Mouse (Mus musculus) forebrain, embryonic 10.5 days (tissue): ENCODE results near the gene Lrp3. TPM values are rescaled to one million over a fixed set of nuclear protein-coding genes. Genes with fewer than 3 reads are reported as not detected.

Experiments used
- DNase-seq: peaks from one replicate; pipeline ENCODE4 v3.0.0-alpha.2; 2017; ENCODE audit warnings: low spot score; ENCODE audit errors: extremely low spot score
- H3K27ac ChIP-seq: fragments of 300-500 bp; sonication (generic); 2 replicates; pipeline ENCODE4 v1.5.1; 2016; ENCODE audit warnings: mild to moderate bottlenecking
- H3K27me3 ChIP-seq: fragments of 300-500 bp; sonication (generic); 2 replicates; pipeline ENCODE4 v1.6.1; 2016; ENCODE audit warnings: mild to moderate bottlenecking; ENCODE audit not compliant: poor library complexity, severe bottlenecking
- H3K36me3 ChIP-seq: fragments of 300-500 bp; sonication (generic); replicated peaks from 2 replicates; pipeline ENCODE4 v1.6.1; 2016; ENCODE audit warnings: mild to moderate bottlenecking, moderate library complexity
- H3K4me1 ChIP-seq: fragments of 300-500 bp; sonication (generic); 2 replicates; pipeline ENCODE4 v1.6.1; 2016
- H3K4me3 ChIP-seq: fragments of 300-500 bp; sonication (generic); 2 replicates; pipeline ENCODE4 v1.5.1; 2016; ENCODE audit warnings: mild to moderate bottlenecking, moderate library complexity
- H3K9me3 ChIP-seq: fragments of 300-500 bp; sonication (generic); 2 replicates; pipeline ENCODE4 v1.6.1; 2016; ENCODE audit warnings: mild to moderate bottlenecking, moderate library complexity
- WGBS: fragments of 180-500 bp; shearing (Covaris S2); methylation state at CpG from one replicate; pipeline ENCODE4 v1.1.7; 2016; 5-methylcytosine and 5-hydroxymethylcytosine counted together
- polyA plus RNA-seq: library from polyadenylated mRNA; unstranded; fragments of >200 nt; fragmentation: Nextera tagmentation; extraction: Ambion mirVana; gene quantifications from 2 replicates; pipeline ENCODE4 v1.2.1, GENCODE M21; 2016

The Lrp3 gene
- polyA plus RNA-seq, 1 experiment from 2014 or later = 11.9 TPM

DNA sequence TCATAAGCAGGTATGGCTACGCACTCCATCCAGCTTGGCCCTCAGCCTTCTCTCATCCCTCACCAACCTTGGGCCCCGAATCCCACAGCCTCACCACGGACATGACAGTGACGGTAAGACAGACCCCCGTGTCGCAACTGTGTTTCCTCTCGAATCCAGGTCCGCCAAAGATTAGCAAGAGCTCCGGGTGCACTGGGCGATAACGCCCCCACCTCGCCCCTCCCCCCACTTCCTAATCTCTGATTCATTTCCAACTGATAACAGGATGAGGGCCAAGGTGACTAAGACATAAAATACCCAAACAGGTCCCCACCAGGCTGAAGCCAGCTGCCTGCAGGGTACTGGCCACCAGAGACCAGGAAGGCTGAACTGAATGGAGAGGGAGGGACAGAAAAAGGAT, 60.8 kb downstream of the Lrp3 start:
- Histone ChIP-seq H3K9me3 (peaks cover 2% of the 10 kb centered on the region), H3K36me3 (no peaks in the 10 kb centered on the region), H3K4me1 (peaks cover 13% of the 10 kb centered on the region), H3K4me3 (no peak overlapping the region), H3K27me3 (no peaks in the 10 kb centered on the region), H3K27ac (no peak overlapping the region)
- 83% methylated on average over 12 of the region's 12 CpGs for WGBS
- DNase-seq = no peak

- no peaks in the 10 kb centered on the region for H3K36me3 ChIP-seq
- 83% methylated on average over 5 of the region's 5 CpGs for WGBS
- H3K4me1 ChIP-seq = peaks cover 26% of the 10 kb centered on the region
- no peaks in the 10 kb centered on the region for H3K9me3 ChIP-seq
- no peak overlapping the region for H3K4me3 ChIP-seq
- no peak overlapping the region for H3K27ac ChIP-seq
- DNase-seq = no peak
- no peaks in the 10 kb centered on the region for H3K27me3 ChIP-seq
Observed at GRCm38 (mm10) chr7:35150860-35151259, 64.4 kb downstream of the Lrp3 start.

Other genes starting within 250 kb of the Lrp3 start
- 45.0 and 46.3 TPM in 2 replicates for gene Cebpg, start 158.9 kb downstream of the Lrp3 start, polyA plus RNA-seq
- 0.23 and 0.40 TPM in 2 replicates for gene Cebpa, start 96.2 kb downstream of the Lrp3 start, polyA plus RNA-seq
- 0.64 and 0.79 TPM in 2 replicates for gene Slc7a10, start 29.1 kb downstream of the Lrp3 start, polyA plus RNA-seq
- 17.9 and 18.5 TPM in 2 replicates for gene Gpatch1, start 102.9 kb upstream of the Lrp3 start, polyA plus RNA-seq
- 4.5 and 4.6 TPM in 2 replicates for gene Rhpn2, start 118.7 kb upstream of the Lrp3 start, polyA plus RNA-seq
- 28.4 and 29.3 TPM in 2 replicates for gene Faap24, start 181.3 kb upstream of the Lrp3 start, polyA plus RNA-seq
- gene Cep89, start 181.5 kb upstream of the Lrp3 start, polyA plus RNA-seq = 69.9 and 72.3 TPM in 2 replicates
- 0.29 TPM in 1 of 2 replicates, not detected in the other for gene Slc7a9, start 233.3 kb upstream of the Lrp3 start, polyA plus RNA-seq